Mouse (Mus musculus) CD4-positive, CD25-positive, alpha-beta regulatory T cell, adult 4 months (primary cell): ENCODE data around the gene Med23. TPM values are rescaled to one million over a fixed set of nuclear protein-coding genes. Genes with fewer than 3 reads are reported as not detected.

Source experiments
- polyA plus RNA-seq, 2 experiments: library from polyadenylated mRNA; unstranded; fragments of 100-300 nt; shearing (Covaris generic); gene quantifications; one replicate each; pipeline ENCODE4 v1.2.1; 2017

The Med23 gene
- polyA plus RNA-seq, 2 experiments from 2014 or later, result 18.9 to 31.7 TPM

Other genes with a start within 250 kb of the Med23 start
- 10 to 100 TPM in 1 of 2 experiments, 1 to 10 TPM in 1; 9.4 to 11.0 TPM for gene Enpp1, start 157.8 kb upstream of the Med23 start, polyA plus RNA-seq
- gene Enpp3, start 27.2 kb upstream of the Med23 start, polyA plus RNA-seq, result under 1 TPM; 0.18 to 0.23 TPM
- 1 to 10 TPM; 2.2 to 3.3 TPM for gene Arg1, start 57.5 kb downstream of the Med23 start, polyA plus RNA-seq